Mouse (Mus musculus): ENCODE measurements around the gene Dyrk3. TPM values are rescaled to one million over a fixed set of nuclear protein-coding genes. Genes with fewer than 3 reads are reported as not detected.

The Dyrk3 gene
- polyA plus RNA-seq, 1 experiment from 2014 or later: 4.3 TPM

DNA sequence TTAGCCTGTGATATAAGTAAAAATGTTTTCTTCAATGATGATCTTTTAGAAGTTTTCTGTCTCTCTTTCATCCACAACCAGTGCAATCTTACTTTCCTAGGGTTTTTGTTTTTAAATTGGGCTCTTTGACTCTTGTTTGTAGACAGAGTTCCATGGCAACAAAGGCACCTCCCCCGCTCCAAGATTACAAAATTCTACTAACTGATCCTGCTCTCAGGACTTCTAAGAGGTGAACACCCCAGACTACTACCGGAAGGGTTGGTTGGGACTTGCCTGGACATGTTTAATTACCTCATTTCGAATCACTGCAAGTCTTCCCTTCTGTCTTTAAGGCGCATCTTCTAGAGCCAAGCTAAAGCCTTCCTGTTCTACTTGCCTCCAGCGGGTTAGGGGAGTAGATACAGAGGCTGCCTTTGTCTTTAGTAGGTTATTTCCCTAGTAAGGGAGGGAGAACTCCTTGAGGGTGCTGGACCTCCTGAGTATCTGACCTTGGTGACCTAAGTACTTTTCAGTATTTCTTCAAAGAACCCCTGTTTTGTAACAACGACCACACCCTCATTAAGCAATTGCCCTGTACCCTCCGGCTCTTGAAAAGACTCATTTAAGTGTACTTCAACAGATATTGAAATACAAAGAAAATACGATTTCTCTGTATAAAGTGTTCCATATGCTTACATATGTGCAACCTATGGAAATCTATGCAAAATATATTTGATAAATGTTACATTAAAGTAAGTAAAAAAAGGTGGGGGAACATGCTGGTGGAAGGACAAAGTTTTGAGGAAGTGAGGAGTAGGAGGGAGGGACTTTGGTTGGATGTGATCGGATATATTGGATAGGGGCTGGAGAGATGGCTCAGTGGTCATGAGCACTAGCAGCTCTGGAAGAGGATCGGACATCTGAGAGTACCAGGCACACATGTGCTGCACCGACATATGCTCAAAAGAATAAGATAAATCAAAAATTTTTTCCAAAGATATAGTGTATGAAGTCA lies 1.3 kb upstream of the Dyrk3 start:
- ATAC-seq (ENCODE audit: insufficient read depth) (no peak), DNase-seq (no peak)
- TF ChIP-seq CTCF (IDR thresholded peaks at IDR 0.05; ENCODE audit: low read depth): no peak
- Histone ChIP-seq H3K9ac (peak overlapping the region; percentile 68), H3K9me3 (ENCODE audit: low read depth, low read length) (no peaks in the 10 kb centered on the region), H3K27me3 (ENCODE audit: insufficient read depth, low read length) (0 out of 2 replicates have a peak, but pooled peaks cover 5% of the 10 kb centered on the region), H3K27ac (ENCODE audit: low read depth) (no peak overlapping the region), H3K4me2 (peak overlapping the region; percentile 95), H3K4me3 (ENCODE audit: low read depth, low read length) (peak overlapping the region; percentile 79), H3K4me1 (ENCODE audit: insufficient read depth) (no peaks in the 10 kb centered on the region; the same call in 1 of the 2 replicates), H3K36me3 (ENCODE audit: insufficient read depth) (no peaks in the 10 kb centered on the region)
- WGBS: 65% methylated on average over 11 of the region's 11 CpGs

DNA sequence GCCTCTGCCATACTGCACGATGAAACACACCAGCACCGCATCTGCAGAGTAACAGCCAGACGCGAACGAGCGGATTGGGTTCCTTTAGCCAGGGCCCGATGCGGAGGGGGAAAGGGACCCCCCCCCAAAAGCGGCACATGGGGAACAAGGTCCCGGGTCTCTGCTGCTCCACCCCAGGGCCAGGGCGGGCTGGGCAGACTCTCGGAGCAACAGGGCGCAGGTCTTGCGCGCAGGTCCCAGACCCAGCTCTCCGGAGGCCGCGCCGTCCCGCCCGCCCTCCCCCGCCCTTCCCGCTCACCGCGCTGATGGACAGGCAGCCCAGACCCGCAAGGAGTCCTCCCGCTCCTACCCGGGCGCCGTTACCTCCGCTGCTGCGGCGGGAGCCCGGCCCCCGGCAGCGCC lies 422 bp downstream of the Dyrk3 start:
- Histone ChIP-seq H3K27me3 (ENCODE audit: insufficient read depth, low read length) (0 out of 2 replicates have a peak, but pooled peaks cover 5% of the 10 kb centered on the region), H3K9me3 (ENCODE audit: low read depth, low read length) (no peaks in the 10 kb centered on the region), H3K4me3 (ENCODE audit: low read depth, low read length) (peak overlapping the region; percentile 79), H3K4me2 (peak overlapping the region; percentile 95), H3K9ac (peak overlapping the region; percentile 68), H3K4me1 (ENCODE audit: insufficient read depth) (no peaks in the 10 kb centered on the region; the same call in 1 of the 2 replicates), H3K27ac (ENCODE audit: low read depth) (peak overlapping the region; percentile 42), H3K36me3 (ENCODE audit: insufficient read depth) (no peaks in the 10 kb centered on the region)
- 2% methylated on average over 31 of the region's 36 CpGs for WGBS
- DNase-seq: no peak
- peak; percentile 86 for ATAC-seq (ENCODE audit: insufficient read depth)
- no peak for TF ChIP-seq CTCF (IDR thresholded peaks at IDR 0.05; ENCODE audit: low read depth)

DNA sequence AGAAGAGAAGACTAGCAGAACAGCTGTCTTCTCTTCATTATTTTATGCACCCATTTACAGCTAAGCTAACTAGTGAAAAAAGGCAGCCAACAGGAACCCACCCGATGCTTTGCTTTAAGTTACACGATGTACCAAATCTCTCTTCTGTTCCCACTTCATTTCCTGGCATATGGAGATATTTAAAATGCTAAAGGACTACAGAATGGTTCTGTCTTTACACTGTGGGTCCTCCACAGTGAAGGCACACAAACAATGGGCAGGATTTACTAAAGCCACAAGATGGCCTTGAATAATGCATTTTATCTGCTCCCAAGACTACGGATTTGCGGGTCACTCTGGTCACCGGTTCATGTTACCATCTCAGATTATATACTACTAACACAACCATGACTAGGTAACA lies 1.0 kb downstream of the Dyrk3 start:
- H3K9ac ChIP-seq: no peak overlapping the region
- H3K4me2 ChIP-seq: peak overlapping the region; percentile 95
- peak overlapping the region; percentile 79 for H3K4me3 ChIP-seq (ENCODE audit: low read depth, low read length)
- H3K36me3 ChIP-seq (ENCODE audit: insufficient read depth): no peaks in the 10 kb centered on the region
- no peaks in the 10 kb centered on the region for H3K9me3 ChIP-seq (ENCODE audit: low read depth, low read length)
- no peak overlapping the region for H3K27ac ChIP-seq (ENCODE audit: low read depth)
- 28% methylated on average over 5 of the region's 5 CpGs for WGBS
- TF ChIP-seq CTCF (IDR thresholded peaks at IDR 0.05; ENCODE audit: low read depth): no peak
- DNase-seq (no peak), ATAC-seq (ENCODE audit: insufficient read depth) (no peak)
- no peaks in the 10 kb centered on the region; the same call in 1 of the 2 replicates for H3K4me1 ChIP-seq (ENCODE audit: insufficient read depth)
- H3K27me3 ChIP-seq (ENCODE audit: insufficient read depth, low read length): 0 out of 2 replicates have a peak, but pooled peaks cover 5% of the 10 kb centered on the region

DNA sequence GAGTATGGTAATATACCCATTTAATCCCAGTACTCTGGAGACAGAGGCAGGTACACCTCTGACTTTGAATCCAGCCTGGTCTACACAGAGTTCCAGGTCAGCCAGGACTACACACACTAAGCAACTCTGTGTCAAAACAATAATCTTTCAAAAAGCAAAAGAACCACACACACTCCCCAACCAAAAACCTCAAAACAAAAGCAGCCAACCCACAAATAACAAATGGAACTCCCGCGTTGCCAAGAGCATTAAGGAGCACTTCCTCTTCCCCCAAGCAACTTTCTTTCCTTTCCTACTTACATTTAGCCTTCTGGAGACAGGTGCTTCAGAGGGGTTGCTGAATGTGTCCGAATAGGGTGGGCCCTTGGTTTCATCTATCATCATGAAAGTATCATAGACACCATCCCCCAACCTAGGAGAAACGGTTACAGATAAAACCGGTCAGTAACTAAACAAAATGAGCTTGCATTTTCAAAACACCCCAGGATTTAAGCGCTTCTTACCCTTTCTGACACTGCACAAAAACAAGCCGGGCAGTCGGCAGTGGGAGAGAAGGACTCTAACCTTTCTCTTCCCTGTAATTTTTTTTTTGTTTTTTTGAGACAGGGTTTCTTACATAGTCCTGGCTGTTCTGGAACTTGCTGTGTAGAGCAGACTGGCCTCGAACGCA lies 2.0 kb downstream of the Dyrk3 start:
- H3K4me1 ChIP-seq (ENCODE audit: insufficient read depth): no peaks in the 10 kb centered on the region; the same call in 1 of the 2 replicates
- DNase-seq: no peak
- H3K9ac ChIP-seq: no peak overlapping the region
- ATAC-seq (ENCODE audit: insufficient read depth): no peak
- H3K27ac ChIP-seq (ENCODE audit: low read depth): no peak overlapping the region
- H3K9me3 ChIP-seq (ENCODE audit: low read depth, low read length): no peaks in the 10 kb centered on the region
- 70% methylated on average over 10 of the region's 10 CpGs for WGBS
- H3K27me3 ChIP-seq (ENCODE audit: insufficient read depth, low read length): 0 out of 2 replicates have a peak, but pooled peaks cover 5% of the 10 kb centered on the region
- 0 out of 2 replicates have a peak overlapping the region, but pooled peaks have one; percentile 6 for H3K4me3 ChIP-seq (ENCODE audit: low read depth, low read length)
- H3K4me2 ChIP-seq: peak overlapping the region; percentile 18; the same call in 1 of the 2 replicates
- TF ChIP-seq CTCF (IDR thresholded peaks at IDR 0.05; ENCODE audit: low read depth): no peak
- H3K36me3 ChIP-seq (ENCODE audit: insufficient read depth): no peaks in the 10 kb centered on the region

DNA sequence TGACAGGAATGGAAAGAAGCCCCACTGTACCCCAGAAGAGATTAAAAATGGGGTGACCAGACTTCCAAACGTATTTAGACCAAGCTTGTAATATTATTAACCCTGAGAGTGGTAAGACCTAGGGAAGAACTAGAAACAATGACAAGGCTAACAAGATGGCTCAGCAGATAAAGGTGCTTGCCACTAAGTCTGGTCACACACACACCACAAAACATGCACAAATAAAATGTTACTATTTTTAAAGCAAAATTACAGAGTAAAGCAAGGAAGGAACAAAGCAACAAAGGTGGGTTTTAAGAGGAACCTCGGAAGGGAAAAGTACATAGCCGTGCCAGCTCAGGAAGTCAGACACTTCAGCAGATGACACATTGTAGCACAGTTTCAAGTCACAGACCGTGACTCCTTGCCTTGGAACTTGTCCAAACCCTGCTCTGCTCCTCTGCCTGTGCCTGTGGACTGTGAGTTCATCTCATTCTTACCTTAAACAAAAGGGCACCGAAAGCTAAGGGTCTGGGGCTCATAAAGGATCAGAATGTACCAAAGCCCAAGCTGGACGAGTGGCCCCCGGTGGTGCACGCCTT lies 3.1 kb downstream of the Dyrk3 start:
- no peak for ATAC-seq (ENCODE audit: insufficient read depth)
- no peak overlapping the region for H3K27ac ChIP-seq (ENCODE audit: low read depth)
- no peak for TF ChIP-seq CTCF (IDR thresholded peaks at IDR 0.05; ENCODE audit: low read depth)
- peak overlapping the region; percentile 20; the same call in 1 of the 2 replicates for H3K9ac ChIP-seq
- 0 out of 2 replicates have a peak overlapping the region, but pooled peaks have one; percentile 10 for H3K4me2 ChIP-seq
- 55% methylated on average over 8 of the region's 8 CpGs for WGBS
- H3K4me3 ChIP-seq (ENCODE audit: low read depth, low read length): no peak overlapping the region
- no peaks in the 10 kb centered on the region; the same call in 1 of the 2 replicates for H3K4me1 ChIP-seq (ENCODE audit: insufficient read depth)
- 0 out of 2 replicates have a peak, but pooled peaks cover under 1% of the 10 kb centered on the region for H3K36me3 ChIP-seq (ENCODE audit: insufficient read depth)
- 0 out of 2 replicates have a peak, but pooled peaks cover 5% of the 10 kb centered on the region for H3K27me3 ChIP-seq (ENCODE audit: insufficient read depth, low read length)
- no peaks in the 10 kb centered on the region for H3K9me3 ChIP-seq (ENCODE audit: low read depth, low read length)
- peak; percentile 56 for DNase-seq

DNA sequence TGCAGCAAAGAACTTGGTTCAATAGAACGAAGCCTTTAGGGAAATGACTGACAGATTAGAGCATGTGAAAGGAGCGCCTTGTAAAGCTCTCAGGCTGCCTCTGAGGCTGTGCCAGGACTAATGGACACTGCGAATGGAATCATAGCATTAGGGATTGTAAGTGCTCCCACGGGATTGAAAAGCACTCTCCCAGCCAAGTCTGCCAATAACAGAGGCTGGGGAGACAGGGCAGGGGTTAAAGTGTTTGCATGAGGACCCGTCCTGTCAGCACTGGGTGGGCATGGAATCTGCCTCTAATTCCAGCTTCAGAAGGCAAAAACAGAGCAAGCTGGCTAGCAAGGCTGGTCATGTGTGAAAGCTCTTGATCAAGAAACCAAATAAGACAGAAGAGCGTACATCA lies 3.9 kb downstream of the Dyrk3 start:
- H3K36me3 ChIP-seq (ENCODE audit: insufficient read depth): peaks cover 7% of the 10 kb centered on the region; the same call in 1 of the 2 replicates
- TF ChIP-seq CTCF (IDR thresholded peaks at IDR 0.05; ENCODE audit: low read depth): no peak
- H3K4me1 ChIP-seq (ENCODE audit: insufficient read depth): no peaks in the 10 kb centered on the region; the same call in 1 of the 2 replicates
- no peak overlapping the region for H3K4me2 ChIP-seq
- 77% methylated on average over 6 of the region's 6 CpGs for WGBS
- no peak overlapping the region for H3K4me3 ChIP-seq (ENCODE audit: low read depth, low read length)
- H3K9me3 ChIP-seq (ENCODE audit: low read depth, low read length): no peaks in the 10 kb centered on the region
- ATAC-seq (ENCODE audit: insufficient read depth): no peak
- no peak for DNase-seq
- H3K27ac ChIP-seq (ENCODE audit: low read depth): no peak overlapping the region
- H3K27me3 ChIP-seq (ENCODE audit: insufficient read depth, low read length): 0 out of 2 replicates have a peak, but pooled peaks cover 5% of the 10 kb centered on the region
- no peak overlapping the region for H3K9ac ChIP-seq
